Mouse (Mus musculus) heart, embryonic 10.5 days (tissue): Measurements from ENCODE around the gene Enkd1. TPM values are rescaled to one million over a fixed set of nuclear protein-coding genes. Genes with fewer than 3 reads are reported as not detected.
A peak's percentile ranks its signal among the peaks of the same experiment; 100 is the strongest.

ENCODE experiments used
- DNase-seq: peaks from one replicate; pipeline ENCODE4 v3.0.0-alpha.2; 2017; ENCODE audit warnings: low spot score
- H3K27ac ChIP-seq: fragments of 300-500 bp; sonication (generic); 2 replicates; pipeline ENCODE4 v1.5.1; 2016; ENCODE audit warnings: mild to moderate bottlenecking
- H3K27me3 ChIP-seq: fragments of 300-500 bp; sonication (generic); 2 replicates; pipeline ENCODE4 v1.6.1; 2016; ENCODE audit warnings: mild to moderate bottlenecking; ENCODE audit not compliant: poor library complexity, insufficient read depth, severe bottlenecking
- H3K36me3 ChIP-seq: fragments of 300-500 bp; sonication (generic); 2 replicates; pipeline ENCODE4 v1.6.1; 2016; ENCODE audit warnings: mild to moderate bottlenecking, moderate library complexity
- H3K4me1 ChIP-seq: fragments of 300-500 bp; sonication (generic); 2 replicates; pipeline ENCODE4 v1.6.1; 2016; ENCODE audit warnings: mild to moderate bottlenecking
- H3K4me3 ChIP-seq: fragments of 300-500 bp; sonication (generic); 2 replicates; pipeline ENCODE4 v1.5.1; 2016; ENCODE audit warnings: mild to moderate bottlenecking, moderate library complexity
- H3K9me3 ChIP-seq: fragments of 300-500 bp; sonication (generic); 2 replicates; pipeline ENCODE4 v1.6.1; 2016; ENCODE audit warnings: mild to moderate bottlenecking, moderate library complexity
- WGBS: fragments of 180-500 bp; shearing (Covaris S2); methylation state at CpG from one replicate; pipeline ENCODE4 v1.1.7; 2016; 5-methylcytosine and 5-hydroxymethylcytosine counted together
- polyA plus RNA-seq: library from polyadenylated mRNA; unstranded; fragments of >200 nt; fragmentation: Nextera tagmentation; extraction: Ambion mirVana; gene quantifications from 2 replicates; pipeline ENCODE4 v1.2.1, GENCODE M21; 2016

Enkd1 gene
- polyA plus RNA-seq, 1 experiment from 2014 or later = 28.8 TPM

GRCm38 (mm10) chr8:105699488-105700215 is 8.4 kb downstream of the Enkd1 start:
- Histone ChIP-seq H3K27ac (no peak overlapping the region), H3K36me3 (peaks cover 51% of the 10 kb centered on the region), H3K27me3 (peaks cover 11% of the 10 kb centered on the region), H3K4me1 (peaks cover 29% of the 10 kb centered on the region), H3K9me3 (no peaks in the 10 kb centered on the region), H3K4me3 (peak overlapping the region; percentile 81)
- 85% methylated on average over 11 of the region's 11 CpGs for WGBS
- no peak for DNase-seq

DNA sequence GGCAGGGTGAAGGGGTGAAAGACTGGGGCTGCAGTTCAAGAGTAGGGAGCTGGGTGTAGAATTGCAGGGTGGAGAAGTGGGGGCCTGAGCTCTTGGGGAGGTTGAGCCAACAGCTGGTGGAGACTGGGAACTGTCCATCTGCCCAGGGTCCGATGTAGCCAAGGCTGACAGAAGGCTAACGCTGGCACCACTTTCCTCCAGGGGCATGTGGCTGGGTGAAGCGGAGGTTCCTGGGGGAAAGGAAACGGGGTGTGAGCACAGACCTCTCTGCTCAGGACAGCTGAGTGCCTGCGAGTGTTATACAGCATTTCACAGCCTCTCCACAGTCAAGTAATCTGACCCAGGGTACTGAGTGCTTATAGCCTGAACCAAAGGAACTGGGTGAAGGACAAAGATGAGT is 9.3 kb downstream of the Enkd1 start:
- Histone ChIP-seq H3K4me1 (peaks cover 38% of the 10 kb centered on the region), H3K9me3 (no peaks in the 10 kb centered on the region), H3K36me3 (peaks cover 42% of the 10 kb centered on the region), H3K27ac (no peak overlapping the region), H3K4me3 (no peak overlapping the region), H3K27me3 (peaks cover 19% of the 10 kb centered on the region)
- no peak for DNase-seq
- WGBS = 86% methylated on average over 5 of the region's 5 CpGs

DNA sequence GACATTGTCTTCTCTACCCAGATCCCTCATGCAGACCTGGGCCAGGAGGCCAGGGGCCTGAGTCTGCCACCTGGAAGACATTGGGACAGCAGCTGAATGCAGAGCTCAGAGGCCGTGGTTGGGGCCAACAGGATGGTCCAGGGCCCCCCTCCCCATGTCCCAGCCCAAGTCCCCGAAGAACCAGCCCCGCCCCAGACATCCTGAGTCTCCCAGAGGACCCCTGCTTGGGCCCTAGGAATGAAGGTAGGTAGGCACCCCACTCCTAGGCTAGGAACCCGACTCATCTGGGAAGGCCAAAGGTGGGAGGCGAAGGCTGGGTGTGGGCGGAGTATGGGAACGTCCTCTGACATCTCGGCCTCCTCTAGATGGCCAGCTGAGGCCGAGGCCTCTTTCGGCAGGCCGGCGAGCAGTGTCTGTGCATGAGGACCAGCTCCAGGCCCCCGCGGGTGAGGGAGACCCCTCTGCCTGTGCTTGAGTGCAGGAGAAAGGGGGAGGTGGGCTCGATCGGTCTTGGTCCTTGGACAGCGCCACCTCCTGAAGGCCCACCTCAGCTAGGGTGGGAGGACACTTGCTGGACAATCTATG is 10.7 kb downstream of the Enkd1 start:
- H3K9me3 ChIP-seq = 0 out of 2 replicates have a peak, but pooled peaks cover 3% of the 10 kb centered on the region
- no peak for DNase-seq
- WGBS = 86% methylated on average over 17 of the region's 17 CpGs
- peaks cover 35% of the 10 kb centered on the region for H3K4me1 ChIP-seq
- no peak overlapping the region for H3K27ac ChIP-seq
- H3K36me3 ChIP-seq = peaks cover 34% of the 10 kb centered on the region
- H3K4me3 ChIP-seq = no peak overlapping the region
- H3K27me3 ChIP-seq = peaks cover 25% of the 10 kb centered on the region

DNA sequence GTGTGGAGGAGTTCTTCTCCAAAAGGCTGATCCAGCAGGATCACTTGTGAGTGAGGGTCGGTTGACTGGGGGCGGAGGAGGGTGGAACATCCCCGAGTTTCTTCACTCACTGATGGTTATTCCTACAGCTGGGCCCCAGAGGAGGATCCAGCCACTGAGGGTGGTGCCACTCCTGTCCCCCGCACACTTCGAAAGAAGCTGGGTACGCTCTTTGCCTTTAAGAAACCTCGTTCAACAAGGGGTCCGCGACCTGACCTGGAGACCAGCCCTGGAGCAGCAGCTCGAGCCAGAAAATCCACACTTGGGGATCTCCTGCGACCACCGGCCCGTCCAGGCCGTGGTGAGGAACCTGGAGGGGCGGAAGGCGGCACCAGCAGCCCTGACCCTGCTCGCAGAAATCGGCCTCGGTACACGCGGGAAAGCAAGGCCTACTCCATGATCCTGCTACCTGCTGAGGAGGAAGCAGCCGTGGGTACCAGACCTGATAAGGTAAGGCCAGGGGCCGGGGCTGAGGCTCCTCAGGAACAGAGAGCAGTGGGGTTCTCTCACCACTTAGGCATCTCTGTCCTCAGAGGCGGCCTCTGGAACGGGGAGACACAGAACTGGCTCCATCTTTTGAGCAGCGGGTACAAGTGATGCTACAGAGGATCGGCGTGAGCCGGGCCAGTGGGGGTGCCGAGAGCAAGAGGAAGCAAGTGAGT is 12.8 kb downstream of the Enkd1 start:
- peaks cover 34% of the 10 kb centered on the region for H3K36me3 ChIP-seq
- H3K4me1 ChIP-seq = peaks cover 24% of the 10 kb centered on the region
- 75% methylated on average over 30 of the region's 30 CpGs for WGBS
- no peak for DNase-seq
- peaks cover 26% of the 10 kb centered on the region for H3K27me3 ChIP-seq
- H3K9me3 ChIP-seq = 0 out of 2 replicates have a peak, but pooled peaks cover 3% of the 10 kb centered on the region
- no peak overlapping the region for H3K27ac ChIP-seq
- no peak overlapping the region for H3K4me3 ChIP-seq

- DNase-seq = peak; percentile 72
- Histone ChIP-seq H3K9me3 (0 out of 2 replicates have a peak, but pooled peaks cover 3% of the 10 kb centered on the region), H3K27ac (0 out of 2 replicates have a peak overlapping the region, but pooled peaks have one; percentile 23), H3K36me3 (peaks cover 30% of the 10 kb centered on the region), H3K4me1 (peaks cover 14% of the 10 kb centered on the region), H3K27me3 (peaks cover 35% of the 10 kb centered on the region), H3K4me3 (peak overlapping the region; percentile 58)
- 7% methylated on average over 40 of the region's 40 CpGs for WGBS
Observed at GRCm38 (mm10) chr8:105694051-105694799, 13.8 kb downstream of the Enkd1 start.

DNA sequence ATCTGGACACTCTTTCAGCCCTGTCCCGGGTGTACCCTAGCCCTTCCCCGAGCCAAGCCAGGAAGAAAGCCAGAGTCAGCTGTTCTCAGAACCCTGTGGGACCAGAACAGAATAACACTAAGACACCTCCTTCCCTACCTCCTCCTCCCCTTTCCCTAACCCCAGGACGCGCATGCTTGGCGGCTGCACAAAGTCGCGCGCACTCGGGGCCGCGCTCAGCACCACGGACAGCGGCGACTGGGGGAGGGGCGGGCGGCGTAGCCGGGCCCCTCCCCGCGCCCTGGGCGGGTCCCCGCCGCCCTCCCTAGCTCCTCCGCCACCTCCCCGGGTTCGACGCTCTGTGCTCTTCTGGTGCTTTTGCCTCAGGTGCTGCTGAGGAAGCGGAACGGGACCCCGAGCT is 14.4 kb downstream of the Enkd1 start:
- no peak for DNase-seq
- Histone ChIP-seq H3K9me3 (0 out of 2 replicates have a peak, but pooled peaks cover 3% of the 10 kb centered on the region), H3K4me3 (peak overlapping the region; percentile 58), H3K36me3 (peaks cover 27% of the 10 kb centered on the region), H3K4me1 (peaks cover 20% of the 10 kb centered on the region), H3K27me3 (peaks cover 41% of the 10 kb centered on the region), H3K27ac (0 out of 2 replicates have a peak overlapping the region, but pooled peaks have one; percentile 23)
- 4% methylated on average over 30 of the region's 30 CpGs for WGBS

DNA sequence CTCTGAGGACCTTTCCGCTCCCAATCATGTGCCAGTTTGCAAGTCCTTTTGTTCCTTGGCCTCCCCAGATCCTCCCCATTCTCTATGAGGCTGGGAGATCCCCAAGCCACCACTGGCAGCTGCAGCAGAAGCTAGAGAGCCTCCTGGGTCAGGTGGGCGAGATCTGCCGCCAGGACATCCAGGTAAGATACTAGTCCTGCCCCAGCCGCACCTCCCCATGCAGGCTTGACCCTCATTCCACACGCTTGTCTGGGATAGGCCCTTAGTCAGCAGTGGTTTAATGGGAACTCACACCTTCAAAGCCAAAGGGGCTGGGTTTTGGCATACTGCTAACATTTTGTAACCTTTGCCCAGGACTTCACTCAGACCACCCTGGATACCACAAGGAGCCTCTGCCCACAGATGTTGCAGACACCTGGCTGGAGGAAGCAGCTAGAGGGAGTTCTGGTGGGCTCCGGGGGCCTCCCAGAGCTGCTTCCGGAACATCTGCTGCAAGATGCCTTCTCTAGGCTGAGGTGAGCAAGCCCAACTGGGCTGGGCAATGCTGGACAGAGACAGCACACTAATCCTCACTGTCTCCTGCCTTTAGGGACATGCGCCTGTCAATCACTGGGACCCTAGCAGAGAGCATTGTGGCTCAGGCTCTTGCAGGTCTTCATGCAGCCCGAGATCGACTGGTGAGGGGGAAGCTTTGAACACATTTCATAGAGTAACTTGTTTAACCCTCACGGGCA is 15.4 kb downstream of the Enkd1 start:
- WGBS = 92% methylated on average over 11 of the region's 11 CpGs
- peak; percentile 75 for DNase-seq
- no peak overlapping the region for H3K4me3 ChIP-seq
- peaks cover 45% of the 10 kb centered on the region for H3K27me3 ChIP-seq
- H3K4me1 ChIP-seq = peaks cover 29% of the 10 kb centered on the region
- 0 out of 2 replicates have a peak, but pooled peaks cover 3% of the 10 kb centered on the region for H3K9me3 ChIP-seq
- H3K36me3 ChIP-seq = peaks cover 17% of the 10 kb centered on the region
- H3K27ac ChIP-seq = no peak overlapping the region

DNA sequence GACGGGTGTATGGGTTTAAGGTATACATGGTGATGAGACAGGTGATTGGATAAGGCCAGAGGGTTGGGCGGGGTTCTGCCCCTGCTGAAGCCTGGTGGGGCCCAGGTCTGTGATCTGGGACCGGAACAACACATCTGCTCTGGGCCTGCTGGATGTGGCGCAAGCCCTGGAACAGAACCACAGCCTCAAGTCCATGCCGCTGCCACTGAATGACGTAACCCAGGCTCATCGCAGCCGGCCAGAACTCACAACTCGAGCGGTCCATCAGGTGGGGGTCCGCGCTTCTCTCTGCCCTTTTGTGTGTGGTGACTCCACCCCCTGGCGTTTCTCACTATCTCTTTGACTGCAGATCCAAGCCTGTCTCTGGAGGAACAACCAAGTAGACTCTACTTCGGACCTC is 17.0 kb downstream of the Enkd1 start:
- Histone ChIP-seq H3K27me3 (peaks cover 45% of the 10 kb centered on the region), H3K27ac (no peak overlapping the region), H3K9me3 (0 out of 2 replicates have a peak, but pooled peaks cover 3% of the 10 kb centered on the region), H3K4me1 (peaks cover 38% of the 10 kb centered on the region), H3K4me3 (no peak overlapping the region), H3K36me3 (peaks cover 8% of the 10 kb centered on the region)
- WGBS = 72% methylated on average over 14 of the region's 14 CpGs
- DNase-seq = no peak

DNA sequence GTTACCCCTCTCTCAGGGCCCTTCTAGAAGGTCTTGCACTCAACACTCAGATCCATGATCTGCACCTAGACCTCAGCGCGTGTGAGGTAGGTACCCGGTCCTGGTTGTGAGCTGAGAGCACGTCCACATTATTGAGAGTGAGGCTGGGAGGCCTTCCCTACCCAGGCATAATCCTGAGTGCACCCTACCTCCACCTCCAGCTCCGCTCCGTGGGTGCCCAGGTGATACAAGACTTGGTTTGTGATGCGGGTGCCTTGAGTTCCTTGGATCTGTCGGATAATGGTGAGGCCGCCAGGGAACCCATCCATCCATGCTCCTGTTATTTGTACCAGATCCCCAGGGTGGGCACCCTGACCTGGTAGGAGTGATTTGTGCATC is 18.0 kb downstream of the Enkd1 start:
- peaks cover 38% of the 10 kb centered on the region for H3K27me3 ChIP-seq
- no peak overlapping the region for H3K27ac ChIP-seq
- 0 out of 2 replicates have a peak, but pooled peaks cover 3% of the 10 kb centered on the region for H3K9me3 ChIP-seq
- WGBS = 83% methylated on average over 9 of the region's 9 CpGs
- peaks cover 5% of the 10 kb centered on the region for H3K36me3 ChIP-seq
- H3K4me3 ChIP-seq = no peak overlapping the region
- H3K4me1 ChIP-seq = peaks cover 45% of the 10 kb centered on the region
- DNase-seq = no peak

- 0 out of 2 replicates have a peak, but pooled peaks cover 3% of the 10 kb centered on the region for H3K9me3 ChIP-seq
- no peak overlapping the region for H3K27ac ChIP-seq
- H3K27me3 ChIP-seq = peaks cover 32% of the 10 kb centered on the region
- DNase-seq = no peak
- peaks cover 5% of the 10 kb centered on the region for H3K36me3 ChIP-seq
- H3K4me3 ChIP-seq = no peak overlapping the region
- peaks cover 40% of the 10 kb centered on the region for H3K4me1 ChIP-seq
- whole genome bisulfite sequencing = 54% methylated on average over 35 of the region's 35 CpGs
Observed at GRCm38 (mm10) chr8:105689256-105689982, 18.6 kb downstream of the Enkd1 start.

- Histone ChIP-seq H3K9me3 (0 out of 2 replicates have a peak, but pooled peaks cover 3% of the 10 kb centered on the region), H3K4me3 (no peak overlapping the region; the same call in 1 of the 2 replicates), H3K27ac (no peak overlapping the region), H3K27me3 (peaks cover 26% of the 10 kb centered on the region), H3K4me1 (peaks cover 31% of the 10 kb centered on the region), H3K36me3 (peaks cover 14% of the 10 kb centered on the region)
- no peak for DNase-seq
- 41% methylated on average over 14 of the region's 14 CpGs for WGBS
Observed at GRCm38 (mm10) chr8:105688242-105688752, 19.7 kb downstream of the Enkd1 start.
